Mouse (Mus musculus): ENCODE measurements around the gene Fkbp1a. TPM values are rescaled to one million over a fixed set of nuclear protein-coding genes. Genes with fewer than 3 reads are reported as not detected.

Fkbp1a gene
- total RNA-seq (2023), result 10 to 100 TPM; 72.1 to 77.0 TPM

GRCm38 (mm10) chr2:151542323-151543062 is at the start of gene Fkbp1a:
Gene Fkbp1a (plus strand): TSS chr2:151542483.

GRCm38 (mm10) chr2:151494035-151494803 is 48.1 kb upstream of the Fkbp1a start, which contains the start of gene Nsfl1c:
Gene Nsfl1c (plus strand): TSS chr2:151494182.

GRCm38 (mm10) chr2:151571873-151572700 is 29.8 kb downstream of the Fkbp1a start, which contains the start of gene Sdcbp2:
Gene Sdcbp2 (plus strand): TSS chr2:151572622.

Other genes starting within 250 kb of the Fkbp1a start
- not detected for gene 4921509C19Rik, start 66.3 kb upstream of the Fkbp1a start, total RNA-seq (2023)
- 10 to 100 TPM; 74.4 to 78.5 TPM for gene Nsfl1c, start 48.3 kb upstream of the Fkbp1a start, total RNA-seq (2023)
- under 1 TPM; 0.47 to 0.76 TPM for gene Sdcbp2, start 30.1 kb downstream of the Fkbp1a start, total RNA-seq (2023)
- 1 to 10 TPM; 2.5 to 4.2 TPM for gene Snph, start 90.1 kb downstream of the Fkbp1a start, total RNA-seq (2023)
- not detected for gene Rad21l, start 126.0 kb downstream of the Fkbp1a start, total RNA-seq (2023)
- not detected for gene Tmem74b, start 159.5 kb downstream of the Fkbp1a start, total RNA-seq (2023)
- 10 to 100 TPM; 22.4 to 22.6 TPM for gene Psmf1, start 201.7 kb downstream of the Fkbp1a start, total RNA-seq (2023)

All from monocyte, adult 59 days (primary cell).